Mouse (Mus musculus) MEL (cell line): Measurements from ENCODE around the gene Cachd1.

Experiments used
- BHLHE40 ChIP-seq: IDR thresholded peaks from 2 replicates; pipeline ENCODE4 v1.6.1; 2012; ENCODE audit warnings: low read depth, mild to moderate bottlenecking, inconsistent platforms, low read length, improper control_type of control experiment, borderline replicate concordance
- CHD1 ChIP-seq: IDR thresholded peaks from 2 replicates; pipeline ENCODE4 v1.6.1; 2012; ENCODE audit warnings: low read depth, mild to moderate bottlenecking, inconsistent platforms, low read length, improper control_type of control experiment
- CTCF ChIP-seq, 3 experiments: IDR thresholded peaks in 2 of 3; conservative IDR thresholded peaks in 1 of 3; 2 replicates each; pipeline ENCODE4 v1.5.1; 2011 to 2012; ENCODE audit warnings: low read length in 3 of 3, low read depth in 2 of 3, mild to moderate bottlenecking in 2 of 3, improper control_type of control experiment in 1 of 3, inconsistent platforms in 1 of 3, mixed read lengths in 1 of 3, moderate library complexity in 1 of 3; ENCODE audit not compliant: control insufficient read depth in 1 of 3, insufficient read depth in 1 of 3, poor library complexity in 1 of 3, severe bottlenecking in 1 of 3
- EP300 ChIP-seq, 2 experiments: IDR thresholded peaks; 2 replicates each; pipeline ENCODE4 v1.6.1; 2011; ENCODE audit warnings: improper control_type of control experiment in 2 of 2, low read length in 2 of 2, low read depth in 1 of 2, mild to moderate bottlenecking in 1 of 2
- ETS1 ChIP-seq: IDR thresholded peaks from 2 replicates; pipeline ENCODE4 v1.6.1; 2012; ENCODE audit warnings: low read depth, mild to moderate bottlenecking, inconsistent platforms, low read length, improper control_type of control experiment, moderate library complexity
- MAX ChIP-seq: IDR thresholded peaks from 2 replicates; pipeline ENCODE4 v1.6.1; 2011; ENCODE audit warnings: low read length, improper control_type of control experiment
- POLR2A ChIP-seq, 2 experiments: IDR thresholded peaks; 2 replicates each; pipeline ENCODE4 v1.6.1; 2011 to 2012; ENCODE audit warnings: low read length in 2 of 2, mild to moderate bottlenecking in 2 of 2, control low read depth in 1 of 2, improper control_type of control experiment in 1 of 2, low read depth in 1 of 2, moderate library complexity in 1 of 2; ENCODE audit not compliant: control insufficient read depth in 1 of 2, insufficient read depth in 1 of 2, poor library complexity in 1 of 2
- TAL1 ChIP-seq: IDR thresholded peaks from 2 replicates; pipeline ENCODE4 v1.6.1; 2012; ENCODE audit warnings: mild to moderate bottlenecking, inconsistent platforms, low read length, moderate library complexity, mixed read lengths
- USF1 ChIP-seq: IDR thresholded peaks from 2 replicates; pipeline ENCODE4 v1.6.1; 2014; ENCODE audit warnings: low read depth, mild to moderate bottlenecking, inconsistent platforms, low read length, improper control_type of control experiment, moderate library complexity
- USF2 ChIP-seq, 2 experiments: IDR thresholded peaks; 2 replicates each; pipeline ENCODE4 v1.6.1; 2011 to 2012; ENCODE audit warnings: improper control_type of control experiment in 2 of 2, low read length in 2 of 2, borderline replicate concordance in 1 of 2, inconsistent platforms in 1 of 2, low read depth in 1 of 2, mild to moderate bottlenecking in 1 of 2; ENCODE audit not compliant: insufficient read depth in 1 of 2

- TF ChIP-seq USF2 (IDR thresholded peaks at IDR 0.05; ENCODE audit: borderline replicate concordance in 1 of 2, insufficient read depth in 1 of 2, low read depth in 1 of 2, low read length in 2 of 2) = no peak
- no peak for TF ChIP-seq MAX
- TF ChIP-seq CTCF (IDR thresholded peaks at IDR 0.05 in 2 of 3, conservative IDR thresholded peaks at IDR 0.05 in 1 of 3; ENCODE audit: control insufficient read depth in 1 of 3, insufficient read depth in 1 of 3, low read depth in 2 of 3, low read length in 3 of 3, poor library complexity in 1 of 3, severe bottlenecking in 1 of 3) = no peak
- TF ChIP-seq BHLHE40 = no peak
- TF ChIP-seq POLR2A (IDR thresholded peaks at IDR 0.05; ENCODE audit: control insufficient read depth in 1 of 2, insufficient read depth in 1 of 2, low read depth in 1 of 2, low read length in 2 of 2, poor library complexity in 1 of 2) = no peak
- no peak for TF ChIP-seq CHD1
- TF ChIP-seq USF1 = no peak
- TF ChIP-seq EP300 (IDR thresholded peaks at IDR 0.05; ENCODE audit: low read depth in 1 of 2, low read length in 2 of 2) = no peak
- no peak for TF ChIP-seq ETS1
- no peak for TF ChIP-seq TAL1
Measured at GRCm38 (mm10) chr4:101046576-101046975, 270.1 kb downstream of the Cachd1 start.
